Mouse (Mus musculus) intestine, postnatal 0 days (tissue): ENCODE measurements at regions not wholly inside any gene's neighbourhood (a gene's known extent, or its start where the extent isn't known, plus 50 kb on each side); places are given as distances from the start of the nearest gene placed in this dataset.

Experiments used
- ATAC-seq: fragments of 200-750 bp; cut with Nextera tagmentation; 2 replicates; pipeline ENCODE4 v1.8.0; 2017; ENCODE audit warnings: mild to moderate bottlenecking, moderate TSS enrichment, moderate library complexity
- H3K27ac ChIP-seq: fragments of 300-500 bp; sonication (generic); 2 replicates; pipeline ENCODE4 v1.5.1; 2014; ENCODE audit warnings: mild to moderate bottlenecking, low read depth, low read length, moderate library complexity
- H3K27me3 ChIP-seq: fragments of 300-500 bp; sonication (generic); replicated peaks from 2 replicates; pipeline ENCODE4 v1.6.1; 2014; ENCODE audit warnings: low read length, mixed read lengths; ENCODE audit not compliant: control insufficient read depth, insufficient read depth
- H3K36me3 ChIP-seq: fragments of 300-500 bp; sonication (generic); 2 replicates; pipeline ENCODE4 v1.6.1; 2014; ENCODE audit warnings: mild to moderate bottlenecking, moderate library complexity; ENCODE audit not compliant: control insufficient read depth, insufficient read depth
- H3K4me1 ChIP-seq: fragments of 300-500 bp; sonication (generic); replicated peaks from 2 replicates; pipeline ENCODE4 v1.6.1; 2014; ENCODE audit warnings: antibody characterized with exemption, low read length, mixed read lengths; ENCODE audit not compliant: control insufficient read depth, insufficient read depth
- H3K4me2 ChIP-seq: fragments of 300-500 bp; sonication (generic); replicated peaks from 2 replicates; pipeline ENCODE4 v1.6.1; 2014; ENCODE audit warnings: low read depth, mild to moderate bottlenecking, moderate library complexity
- H3K4me3 ChIP-seq: fragments of 300-500 bp; sonication (generic); 2 replicates; pipeline ENCODE4 v1.5.1; 2014; ENCODE audit warnings: low read depth, low read length
- H3K9ac ChIP-seq: fragments of 300-500 bp; sonication (generic); 2 replicates; pipeline ENCODE4 v1.6.1; 2014; ENCODE audit warnings: mild to moderate bottlenecking, low read depth, low read length
- H3K9me3 ChIP-seq: fragments of 300-500 bp; sonication (generic); 2 replicates; pipeline ENCODE4 v1.6.1; 2016; ENCODE audit warnings: mixed run types; ENCODE audit not compliant: control insufficient read depth
- CTCF ChIP-seq: sonication (generic); IDR thresholded peaks from 2 replicates; pipeline ENCODE4 v1.5.1; 2016; ENCODE audit warnings: low read depth, mild to moderate bottlenecking, control low read depth, antibody characterized with exemption, moderate library complexity
- WGBS: fragments of 180-500 bp; shearing (Covaris S2); extraction: QIAGEN DNeasy Blood & Tissue Kit; methylation state at CpG from one replicate; pipeline ENCODE4 v1.1.7; 2014; 5-methylcytosine and 5-hydroxymethylcytosine counted together

DNA sequence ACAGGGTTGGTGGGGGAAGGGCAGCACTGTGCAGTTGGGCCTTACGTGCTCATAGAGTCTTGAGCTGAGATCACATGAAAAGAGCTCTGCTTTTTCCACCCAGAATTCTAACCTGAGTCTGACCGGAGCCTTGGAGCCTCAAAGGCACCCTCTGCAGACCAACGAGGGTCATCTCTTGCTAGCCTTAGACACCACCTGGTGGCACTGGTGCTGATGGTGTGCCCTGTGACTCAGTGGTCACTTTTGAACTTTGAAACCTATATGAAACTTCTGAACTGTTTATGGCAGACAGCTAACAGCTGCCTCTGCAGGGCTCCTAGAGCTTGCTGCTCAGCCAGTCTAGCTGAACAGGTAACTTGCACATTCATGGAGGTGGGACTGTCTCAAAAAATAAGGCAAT, 118.5 kb downstream of the Zfp706 start:
- peak; percentile 64 for ATAC-seq
- Histone ChIP-seq H3K36me3 (no peaks in the 10 kb centered on the region), H3K9ac (no peak overlapping the region), H3K27me3 (no peaks in the 10 kb centered on the region), H3K4me1 (0 out of 2 replicates have a peak, but pooled peaks cover 5% of the 10 kb centered on the region), H3K4me2 (no peak overlapping the region), H3K27ac (peak overlapping the region; percentile 22), H3K4me3 (no peak overlapping the region), H3K9me3 (no peaks in the 10 kb centered on the region)
- WGBS: 45% methylated on average over 3 of the region's 3 CpGs
- TF ChIP-seq CTCF: peak; percentile 70

DNA sequence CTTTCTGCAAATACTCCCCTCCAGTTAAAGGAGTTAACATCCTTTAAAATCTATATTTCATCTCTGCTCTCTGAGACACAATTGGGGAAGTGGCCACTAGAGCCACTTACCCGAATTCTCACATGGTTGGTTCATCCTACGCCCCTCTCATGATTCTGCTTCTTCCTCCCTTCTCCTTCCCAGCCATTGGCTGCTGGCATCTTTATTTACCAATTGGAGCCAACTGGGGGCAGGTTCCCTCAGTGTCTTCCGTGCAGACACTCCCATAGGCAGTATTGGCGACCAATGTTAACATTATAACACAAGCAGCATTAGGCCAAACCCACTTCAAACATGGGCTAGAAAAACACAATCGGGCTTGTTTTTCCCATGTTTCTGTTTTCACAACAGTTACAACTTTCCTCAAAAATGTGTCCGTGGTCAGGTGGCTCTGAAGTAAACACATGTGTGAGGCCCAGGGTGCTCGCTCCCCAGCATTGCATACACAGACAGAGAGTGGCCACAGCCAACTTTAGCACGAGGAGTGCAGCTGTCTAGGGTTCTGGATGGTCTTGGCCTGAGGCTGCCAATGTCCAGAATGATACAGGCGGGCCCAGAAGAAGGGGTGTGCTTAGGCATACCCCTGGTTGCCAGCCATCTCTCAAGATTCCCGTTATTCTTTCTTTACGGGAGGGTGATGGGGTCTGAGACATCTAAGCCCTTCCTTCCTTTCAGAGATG, 119.1 kb downstream of the Zfp706 start:
- no peak overlapping the region for H3K4me3 ChIP-seq
- H3K36me3 ChIP-seq: no peaks in the 10 kb centered on the region
- H3K27me3 ChIP-seq: no peaks in the 10 kb centered on the region
- no peak for TF ChIP-seq CTCF
- no peak overlapping the region for H3K9ac ChIP-seq
- H3K9me3 ChIP-seq: no peaks in the 10 kb centered on the region
- H3K4me1 ChIP-seq: 0 out of 2 replicates have a peak, but pooled peaks cover 5% of the 10 kb centered on the region
- H3K27ac ChIP-seq: no peak overlapping the region
- no peak overlapping the region for H3K4me2 ChIP-seq
- WGBS: 67% methylated on average over 11 of the region's 11 CpGs
- no peak for ATAC-seq

DNA sequence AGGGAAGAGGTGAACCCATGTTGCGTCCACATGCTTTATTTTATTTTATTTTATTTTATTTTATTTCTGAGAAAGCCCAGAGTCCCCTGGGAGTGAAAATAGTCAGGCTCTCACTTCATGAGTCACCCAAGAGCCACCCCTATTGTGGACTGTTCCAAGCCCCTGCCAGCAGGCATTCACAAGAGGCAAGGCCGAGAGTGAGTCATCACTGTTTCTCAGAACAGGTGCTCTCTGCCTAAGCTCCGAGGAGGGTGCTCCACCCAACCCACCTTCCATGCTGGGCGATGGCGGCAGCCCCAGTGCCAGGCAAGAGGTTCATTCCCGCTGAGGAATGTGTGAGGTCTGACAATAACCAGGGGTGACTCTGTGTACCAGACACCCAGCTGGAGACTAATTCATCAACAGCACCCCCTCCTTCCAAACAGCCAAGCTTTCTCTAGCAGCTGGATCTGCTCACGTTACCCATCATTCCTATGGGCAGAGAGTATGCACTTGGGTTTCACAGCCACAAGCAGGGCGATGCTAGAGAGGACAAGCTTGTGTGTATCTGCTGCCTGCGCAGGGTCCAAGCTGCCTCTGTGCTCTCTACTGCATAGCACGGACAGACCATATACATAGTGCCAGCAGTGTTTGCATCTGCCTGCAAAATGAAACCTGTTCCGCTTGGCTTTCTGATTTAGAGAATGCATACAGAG, 122.8 kb downstream of the Zfp706 start:
- ATAC-seq: peak; percentile 58

DNA sequence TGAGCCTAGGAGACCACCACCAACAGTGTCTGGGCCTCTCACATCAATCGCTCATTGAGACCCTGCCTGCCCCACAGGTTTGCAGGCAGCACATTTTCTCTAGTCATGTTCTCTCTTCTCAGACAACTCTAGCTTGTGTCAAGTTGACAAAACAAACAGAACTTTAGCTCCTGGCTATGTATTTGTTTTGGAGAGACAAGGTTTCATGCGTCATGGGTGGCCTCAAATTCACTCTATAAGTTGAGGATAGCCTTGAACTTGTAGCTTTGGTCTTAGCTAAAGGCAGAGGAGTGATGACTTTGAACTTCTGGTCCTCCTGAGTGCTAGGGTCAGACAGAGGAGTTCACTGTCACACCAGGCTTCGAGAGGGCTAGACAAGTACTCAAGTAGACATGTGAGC, 123.5 kb downstream of the Zfp706 start:
- Histone ChIP-seq H3K9ac (no peak overlapping the region), H3K9me3 (no peaks in the 10 kb centered on the region), H3K4me2 (no peak overlapping the region), H3K36me3 (no peaks in the 10 kb centered on the region), H3K27me3 (no peaks in the 10 kb centered on the region), H3K27ac (no peak overlapping the region), H3K4me3 (no peak overlapping the region), H3K4me1 (peaks cover 18% of the 10 kb centered on the region; the same call in 1 of the 2 replicates)
- no peak for TF ChIP-seq CTCF
- no peak for ATAC-seq
- 90% methylated on average over 3 of the region's 3 CpGs for WGBS

More for the DNA sequence above, 122.8 kb downstream of the Zfp706 start:
- no peaks in the 10 kb centered on the region for H3K27me3 ChIP-seq
- no peak overlapping the region for H3K27ac ChIP-seq
- no peak for TF ChIP-seq CTCF
- no peaks in the 10 kb centered on the region for H3K9me3 ChIP-seq
- H3K4me1 ChIP-seq: peaks cover 11% of the 10 kb centered on the region; the same call in 1 of the 2 replicates
- no peak overlapping the region for H3K4me3 ChIP-seq
- H3K36me3 ChIP-seq: no peaks in the 10 kb centered on the region
- H3K4me2 ChIP-seq: no peak overlapping the region
- no peak overlapping the region for H3K9ac ChIP-seq
- 46% methylated on average over 11 of the region's 11 CpGs for WGBS

DNA sequence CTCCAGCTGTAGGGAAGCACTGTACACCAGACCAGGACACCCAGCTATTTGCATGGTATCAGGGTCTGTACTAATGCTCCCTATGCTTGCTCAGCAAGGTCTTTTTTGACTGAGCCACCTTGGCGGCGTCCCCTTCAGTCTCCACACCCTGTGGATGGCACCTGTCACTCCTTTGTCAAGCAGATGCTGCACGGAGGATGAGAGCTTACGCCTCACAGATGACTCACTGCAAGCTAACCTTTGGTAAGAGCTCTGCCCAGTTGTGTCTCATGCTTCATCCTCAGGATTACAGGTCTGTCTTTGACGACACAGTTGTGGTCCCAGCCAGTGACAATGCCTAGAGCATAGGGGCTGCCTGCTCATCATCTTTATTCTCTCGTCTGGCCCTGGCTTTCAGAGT, 124.4 kb downstream of the Zfp706 start:
- WGBS: 43% methylated on average over 6 of the region's 6 CpGs
- Histone ChIP-seq H3K4me3 (no peak overlapping the region), H3K4me1 (peaks cover 18% of the 10 kb centered on the region; the same call in 1 of the 2 replicates)

DNA sequence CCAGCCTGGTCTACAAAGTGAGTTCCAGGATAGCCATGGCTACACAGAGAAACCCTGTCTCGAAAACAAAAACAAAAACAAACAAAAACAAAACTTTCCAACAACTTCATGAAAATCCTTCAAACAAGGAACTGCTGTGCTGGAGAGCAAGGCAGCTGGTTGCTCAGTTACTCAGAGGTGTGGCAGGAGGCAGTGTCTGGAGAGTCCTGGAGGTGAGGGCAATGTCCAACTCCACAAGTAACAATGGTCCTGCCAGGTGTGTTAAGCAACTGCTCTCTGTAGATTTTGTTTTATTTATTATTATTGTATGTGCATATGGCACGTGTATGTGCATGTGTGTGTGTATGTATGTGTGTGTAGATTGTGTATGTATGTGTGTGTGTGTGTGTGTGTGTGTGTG, 126.0 kb downstream of the Zfp706 start:
- H3K27me3 ChIP-seq: no peaks in the 10 kb centered on the region
- H3K4me3 ChIP-seq: no peak overlapping the region
- 36% methylated on average over 2 of the region's 2 CpGs for WGBS
- no peaks in the 10 kb centered on the region for H3K9me3 ChIP-seq
- no peak overlapping the region for H3K9ac ChIP-seq
- H3K4me1 ChIP-seq: peaks cover 18% of the 10 kb centered on the region; the same call in 1 of the 2 replicates
- no peaks in the 10 kb centered on the region for H3K36me3 ChIP-seq
- peak; percentile 86 for ATAC-seq
- peak; percentile 32 for TF ChIP-seq CTCF
- peak overlapping the region; percentile 87 for H3K27ac ChIP-seq
- H3K4me2 ChIP-seq: no peak overlapping the region

More for the DNA sequence above, 124.4 kb downstream of the Zfp706 start:
- Histone ChIP-seq H3K36me3 (no peaks in the 10 kb centered on the region), H3K9me3 (no peaks in the 10 kb centered on the region), H3K4me2 (no peak overlapping the region), H3K27ac (peak overlapping the region; percentile 46; the same call in 1 of the 2 replicates), H3K9ac (no peak overlapping the region), H3K27me3 (no peaks in the 10 kb centered on the region)
- peak; percentile 15; the same call in 1 of the 2 replicates for ATAC-seq
- no peak for TF ChIP-seq CTCF
